Comparison of ENCODE assay signal across 1 mouse cellular context in the genomic region with DNA sequence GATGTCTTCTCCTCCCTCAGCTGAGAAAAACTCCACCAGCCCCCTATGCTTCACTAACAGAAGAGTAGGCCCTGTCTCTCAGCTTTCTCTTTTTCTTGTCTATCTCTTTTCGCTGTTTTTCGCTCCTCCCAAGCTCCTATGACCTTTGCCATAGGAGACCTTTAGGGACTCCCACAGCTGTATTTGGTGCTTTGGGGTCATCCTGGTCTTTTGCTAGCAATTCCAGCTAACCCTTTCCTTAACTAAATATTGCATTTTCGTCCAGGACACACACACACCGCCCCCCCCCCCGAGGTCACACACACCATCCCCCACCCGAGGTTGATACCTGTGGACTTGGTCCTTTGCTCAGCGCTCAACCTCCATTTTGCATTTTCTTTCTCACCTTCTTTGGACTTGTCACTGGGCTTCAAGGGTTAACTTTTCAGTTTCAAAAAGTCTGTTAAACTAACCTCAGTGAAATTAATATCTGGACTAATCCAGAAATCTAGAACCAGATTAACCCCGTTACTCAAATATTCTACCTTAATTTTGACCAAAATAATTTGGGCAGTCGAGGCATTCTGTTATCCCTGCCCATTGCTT.
TF ChIP-seq lines count a peak whose summit lies in the region.

No protein-coding gene starts in this region.

TF ChIP-seq in CH12.LX, 34 proteins besides CTCF, POLR2A, EP300 and RAD21:
- TF ChIP-seq HCFC1 (IDR thresholded peaks at IDR 0.05; ENCODE audit: low read depth, low read length) (no peak), RCOR1 (conservative IDR thresholded peaks at IDR 0.05; ENCODE audit: low read depth, low read length) (no peak), JUN (IDR thresholded peaks at IDR 0.05; ENCODE audit: insufficient read depth, low read depth, low read length) (no peak), TBP (conservative IDR thresholded peaks at IDR 0.05; ENCODE audit: low read depth, low read length) (no peak), GABPA (IDR thresholded peaks at IDR 0.05; ENCODE audit: insufficient replicate concordance, low read depth, low read length) (no peak), CHD2 (IDR thresholded peaks at IDR 0.05; ENCODE audit: low read length) (no peak), TCF12 (IDR thresholded peaks at IDR 0.05; ENCODE audit: low read depth, low read length) (no peak), CHD1 (IDR thresholded peaks at IDR 0.05; ENCODE audit: low read depth, low read length) (no peak), ETS1 (conservative IDR thresholded peaks at IDR 0.05; ENCODE audit: low read depth, low read length) (no peak), MAZ (IDR thresholded peaks at IDR 0.05; ENCODE audit: low read depth, low read length) (no peak), MEF2A (IDR thresholded peaks at IDR 0.05; ENCODE audit: borderline replicate concordance, low read depth, low read length) (no peak), JUND (conservative IDR thresholded peaks at IDR 0.05; ENCODE audit: low read depth, low read length) (no peak), MYC (IDR thresholded peaks at IDR 0.05; ENCODE audit: low read depth, low read length) (no peak), MAFK (IDR thresholded peaks at IDR 0.05; ENCODE audit: insufficient replicate concordance, low read length) (no peak), E2F4 (IDR thresholded peaks at IDR 0.05; ENCODE audit: insufficient replicate concordance, low read depth, low read length) (no peak), UBTF (IDR thresholded peaks at IDR 0.05; ENCODE audit: low read depth, low read length) (no peak), POLR2AphosphoS2 (IDR thresholded peaks at IDR 0.05; ENCODE audit: low read depth, low read length) (no peak), USF1 (IDR thresholded peaks at IDR 0.05; ENCODE audit: low read depth, low read length) (no peak), ELF1 (IDR thresholded peaks at IDR 0.05; ENCODE audit: low read depth, low read length) (no peak), MAX (IDR thresholded peaks at IDR 0.05; ENCODE audit: low read length) (no peak)
